Comparison of ENCODE assay signal across 18 mouse cellular contexts in the genomic region with DNA sequence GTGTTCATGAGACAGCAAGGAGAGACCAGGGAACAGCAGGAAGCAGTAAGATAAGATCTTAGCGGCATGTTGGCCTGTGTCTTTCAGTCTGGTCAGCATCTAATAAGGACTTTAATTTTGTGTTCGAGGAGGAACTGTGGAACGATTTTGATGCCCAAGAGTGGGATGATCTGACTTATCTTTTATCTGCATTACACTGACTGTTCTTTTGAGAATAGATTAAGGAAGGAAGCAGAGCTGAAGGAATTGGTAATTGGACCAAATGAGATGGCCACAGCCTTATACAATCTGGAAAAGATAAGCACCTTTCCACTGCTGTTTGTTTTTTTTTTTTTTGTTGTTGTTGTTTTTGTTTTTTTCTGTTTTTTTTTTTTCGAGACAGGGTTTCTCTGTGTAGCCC.
"Had no signal": no experiment of that assay in that cellular context is flagged by ENCODE, and none has a peak within 500 bp of the region (broad histone marks: within the 10 kb centered on the region; RNA-seq: fewer than 3 reads in every experiment).

No protein-coding gene starts in this region.

- DNase-seq: kidney, adult 2 months; kidney, postnatal 25 days; layer of hippocampus, adult 9-11 months; layer of hippocampus, postnatal 36 days; lung, embryonic 14.5 days; lung, postnatal 10 days; lung, postnatal 4 days; right cerebral cortex, postnatal 4 days; spleen, adult 18-20 months; thymus, adult 2 months; thymus, postnatal 25 days had no signal

- H3K4me2 ChIP-seq: kidney, embryonic 15.5 days; limb, embryonic 15.5 days; lung, embryonic 14.5 days; midbrain, embryonic 12.5 days; neural tube, embryonic 15.5 days; stomach, embryonic 15.5 days had no signal

- H3K36me3 ChIP-seq: kidney, embryonic 15.5 days; midbrain, embryonic 12.5 days; neural tube, embryonic 15.5 days; stomach, embryonic 15.5 days had no signal

- H3K9ac ChIP-seq: kidney, embryonic 15.5 days; limb, embryonic 15.5 days; lung, embryonic 14.5 days; midbrain, embryonic 12.5 days; neural tube, embryonic 15.5 days; stomach, embryonic 15.5 days had no signal

- ATAC-seq: intestine, embryonic 16.5 days had no signal

- H3K9me3 ChIP-seq: kidney, embryonic 15.5 days; limb, embryonic 15.5 days; midbrain, embryonic 12.5 days; neural tube, embryonic 15.5 days; stomach, embryonic 15.5 days had no signal

- H3K4me1 ChIP-seq: midbrain, embryonic 12.5 days; neural tube, embryonic 15.5 days had no signal

- H3K4me3 ChIP-seq: kidney, embryonic 15.5 days; limb, embryonic 15.5 days; megakaryocyte, embryonic 14.5 days; midbrain, embryonic 12.5 days; neural tube, embryonic 15.5 days; stomach, embryonic 15.5 days had no signal

- H3K27ac ChIP-seq: kidney, embryonic 15.5 days; limb, embryonic 15.5 days; midbrain, embryonic 12.5 days; neural tube, embryonic 15.5 days; stomach, embryonic 15.5 days had no signal

- H3K27me3 ChIP-seq: kidney, embryonic 15.5 days; limb, embryonic 15.5 days; megakaryocyte, embryonic 14.5 days; midbrain, embryonic 12.5 days; neural tube, embryonic 15.5 days; stomach, embryonic 15.5 days had no signal
